Mouse (Mus musculus): Measurements from ENCODE around the gene Lgr4. TPM values are rescaled to one million over a fixed set of nuclear protein-coding genes. Genes with fewer than 3 reads are reported as not detected.

Lgr4 gene
- polyA plus RNA-seq, 1 experiment from 2014 or later, result 6.8 TPM

DNA sequence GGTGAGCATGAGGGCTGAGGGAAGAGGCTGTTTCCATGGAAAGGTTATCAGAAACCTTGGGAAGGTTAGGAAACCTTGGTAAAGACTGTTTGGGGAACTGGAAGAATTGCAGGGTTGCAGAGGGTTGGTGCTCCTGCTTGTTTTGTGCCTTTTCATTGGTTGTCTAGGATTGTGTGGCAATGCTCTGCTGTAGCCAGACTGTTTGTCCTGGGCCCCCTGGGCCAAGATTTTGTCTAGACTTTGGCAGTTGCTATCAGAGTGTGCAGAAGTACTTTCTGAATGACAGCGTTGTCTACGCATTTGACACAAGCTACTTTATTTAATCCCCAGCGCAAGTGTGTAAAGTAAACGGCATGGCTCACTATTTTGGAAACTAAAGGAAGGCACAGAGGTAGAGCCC, 33.6 kb downstream of the Lgr4 start:
- no peaks in the 10 kb centered on the region for H3K36me3 ChIP-seq (ENCODE audit: control insufficient read depth, insufficient read depth, low read length)
- no peak overlapping the region for H3K4me2 ChIP-seq (ENCODE audit: low read length)
- no peaks in the 10 kb centered on the region; the same call in 1 of the 2 replicates for H3K27me3 ChIP-seq (ENCODE audit: control insufficient read depth, insufficient read depth, low read depth, low read length)
- ATAC-seq, result no peak
- no peaks in the 10 kb centered on the region for H3K9me3 ChIP-seq (replicated peaks; ENCODE audit: control insufficient read depth, low read length, poor library complexity, severe bottlenecking)
- no peak overlapping the region for H3K27ac ChIP-seq (ENCODE audit: low read length)
- no peak overlapping the region for H3K4me3 ChIP-seq (ENCODE audit: low read depth, low read length)
- no peak overlapping the region for H3K9ac ChIP-seq (ENCODE audit: low read depth, low read length)
- 71% methylated on average over 4 of the region's 4 CpGs for WGBS
- H3K4me1 ChIP-seq (ENCODE audit: control insufficient read depth, insufficient read depth, low read length), result peaks cover 8% of the 10 kb centered on the region

GRCm38 (mm10) chr2:109953048-109953717, 35.7 kb downstream of the Lgr4 start:
- peak; percentile 80 for ATAC-seq
- Histone ChIP-seq H3K4me1 (ENCODE audit: control insufficient read depth, insufficient read depth, low read length) (peaks cover 8% of the 10 kb centered on the region), H3K27me3 (ENCODE audit: control insufficient read depth, insufficient read depth, low read depth, low read length) (no peaks in the 10 kb centered on the region; the same call in 1 of the 2 replicates), H3K36me3 (ENCODE audit: control insufficient read depth, insufficient read depth, low read length) (no peaks in the 10 kb centered on the region), H3K27ac (ENCODE audit: low read length) (no peak overlapping the region), H3K9me3 (replicated peaks; ENCODE audit: control insufficient read depth, low read length, poor library complexity, severe bottlenecking) (no peaks in the 10 kb centered on the region), H3K4me3 (ENCODE audit: low read depth, low read length) (no peak overlapping the region), H3K4me2 (ENCODE audit: low read length) (no peak overlapping the region), H3K9ac (ENCODE audit: low read depth, low read length) (no peak overlapping the region)
- 56% methylated on average over 10 of the region's 10 CpGs for WGBS

DNA sequence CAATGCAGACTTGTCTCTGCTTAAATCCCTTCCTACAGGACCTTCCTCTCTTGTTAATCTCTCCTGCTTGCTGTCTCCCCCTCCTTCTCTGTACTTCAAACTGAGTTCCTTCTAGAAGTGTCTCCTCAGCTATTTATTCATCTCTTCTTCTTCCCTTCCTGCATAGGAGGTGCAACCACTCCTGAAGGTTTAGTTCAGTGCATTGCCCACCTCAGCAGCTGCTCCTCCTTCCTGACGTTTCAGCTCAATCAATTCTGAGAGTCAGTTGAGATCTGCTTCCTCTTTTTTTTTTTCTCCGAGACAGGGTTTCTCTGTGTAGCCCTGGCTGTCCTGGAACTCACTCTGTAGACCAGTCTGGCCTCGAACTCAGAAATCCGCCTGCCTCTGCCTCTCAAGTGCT, 36.4 kb downstream of the Lgr4 start:
- Histone ChIP-seq H3K27me3 (ENCODE audit: control insufficient read depth, insufficient read depth, low read depth, low read length) (no peaks in the 10 kb centered on the region; the same call in 1 of the 2 replicates), H3K36me3 (ENCODE audit: control insufficient read depth, insufficient read depth, low read length) (no peaks in the 10 kb centered on the region), H3K4me1 (ENCODE audit: control insufficient read depth, insufficient read depth, low read length) (peaks cover 8% of the 10 kb centered on the region), H3K27ac (ENCODE audit: low read length) (no peak overlapping the region), H3K9me3 (replicated peaks; ENCODE audit: control insufficient read depth, low read length, poor library complexity, severe bottlenecking) (no peaks in the 10 kb centered on the region), H3K4me3 (ENCODE audit: low read depth, low read length) (no peak overlapping the region), H3K4me2 (ENCODE audit: low read length) (no peak overlapping the region), H3K9ac (ENCODE audit: low read depth, low read length) (no peak overlapping the region)
- ATAC-seq, result no peak
- WGBS, result 74% methylated on average over 4 of the region's 4 CpGs

DNA sequence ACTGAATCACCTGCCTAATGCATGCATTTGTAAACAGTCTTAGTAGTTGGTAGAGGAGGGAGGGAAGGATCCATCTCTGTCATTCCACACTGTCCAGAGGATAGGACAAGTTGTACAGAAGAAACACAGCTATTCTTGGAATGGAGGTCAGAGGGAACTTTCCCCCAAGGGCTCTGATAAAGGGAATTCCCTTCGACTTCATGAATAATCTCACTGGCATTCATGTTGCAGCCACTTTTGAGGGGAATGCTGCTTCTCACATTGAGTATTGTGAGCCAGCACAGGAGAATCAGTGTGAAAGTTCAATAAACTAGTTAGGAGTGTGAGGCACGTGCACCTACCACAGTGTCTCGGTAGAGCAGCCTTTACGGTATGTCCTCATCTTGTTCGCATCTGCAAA, 37.6 kb downstream of the Lgr4 start:
- Histone ChIP-seq H3K27ac (ENCODE audit: low read length) (no peak overlapping the region), H3K4me1 (ENCODE audit: control insufficient read depth, insufficient read depth, low read length) (peaks cover 12% of the 10 kb centered on the region), H3K36me3 (ENCODE audit: control insufficient read depth, insufficient read depth, low read length) (no peaks in the 10 kb centered on the region), H3K9ac (ENCODE audit: low read depth, low read length) (no peak overlapping the region), H3K9me3 (replicated peaks; ENCODE audit: control insufficient read depth, low read length, poor library complexity, severe bottlenecking) (no peaks in the 10 kb centered on the region), H3K27me3 (ENCODE audit: control insufficient read depth, insufficient read depth, low read depth, low read length) (no peaks in the 10 kb centered on the region; the same call in 1 of the 2 replicates), H3K4me3 (ENCODE audit: low read depth, low read length) (no peak overlapping the region), H3K4me2 (ENCODE audit: low read length) (no peak overlapping the region)
- WGBS, result 65% methylated on average over 5 of the region's 5 CpGs
- no peak for ATAC-seq

DNA sequence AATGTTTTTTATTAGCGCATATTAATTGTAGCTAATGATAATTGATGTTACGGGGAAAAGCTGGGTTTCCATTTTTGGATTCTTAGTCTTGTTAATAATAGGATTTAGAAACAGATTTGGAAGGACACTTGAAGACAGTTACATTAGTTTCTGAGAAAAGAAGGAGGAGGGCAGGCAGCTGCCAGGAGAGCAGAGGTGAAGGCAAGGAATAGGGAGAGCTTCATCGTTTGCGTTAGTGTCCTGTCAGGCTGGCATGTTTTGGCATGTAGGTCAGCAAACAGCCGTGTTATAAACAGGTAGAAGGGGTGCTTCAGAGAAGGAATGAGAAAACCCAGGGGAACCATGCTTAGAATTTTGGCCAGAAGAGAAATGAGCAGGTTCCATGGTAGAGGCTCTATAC, 38.5 kb downstream of the Lgr4 start:
- Histone ChIP-seq H3K4me2 (ENCODE audit: low read length) (no peak overlapping the region), H3K27ac (ENCODE audit: low read length) (no peak overlapping the region), H3K4me1 (ENCODE audit: control insufficient read depth, insufficient read depth, low read length) (peaks cover 18% of the 10 kb centered on the region), H3K36me3 (ENCODE audit: control insufficient read depth, insufficient read depth, low read length) (no peaks in the 10 kb centered on the region), H3K9ac (ENCODE audit: low read depth, low read length) (no peak overlapping the region), H3K27me3 (ENCODE audit: control insufficient read depth, insufficient read depth, low read depth, low read length) (no peaks in the 10 kb centered on the region; the same call in 1 of the 2 replicates), H3K9me3 (replicated peaks; ENCODE audit: control insufficient read depth, low read length, poor library complexity, severe bottlenecking) (no peaks in the 10 kb centered on the region), H3K4me3 (ENCODE audit: low read depth, low read length) (no peak overlapping the region)
- ATAC-seq, result no peak
- 84% methylated on average over 5 of the region's 5 CpGs for WGBS

DNA sequence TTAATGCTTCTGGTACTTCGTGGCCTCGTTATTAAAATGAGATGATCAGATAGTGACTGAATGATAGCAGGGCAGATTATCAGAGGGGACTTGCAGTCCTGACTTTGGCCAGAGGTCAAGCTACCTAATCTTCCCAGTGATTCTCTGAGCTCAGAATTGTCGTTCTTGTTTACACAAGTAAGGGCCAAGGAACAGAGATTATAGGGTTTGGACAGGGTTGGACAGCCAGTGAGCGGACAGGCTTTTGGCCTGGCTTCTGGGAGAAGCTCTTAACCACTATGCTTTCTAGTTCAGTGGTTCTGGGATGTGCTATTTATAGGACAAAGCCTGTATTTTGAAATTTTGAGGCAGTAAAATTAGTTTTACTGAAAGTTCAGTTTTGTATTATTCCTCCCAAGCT, 39.3 kb downstream of the Lgr4 start:
- 71% methylated on average over 4 of the region's 4 CpGs for WGBS

DNA sequence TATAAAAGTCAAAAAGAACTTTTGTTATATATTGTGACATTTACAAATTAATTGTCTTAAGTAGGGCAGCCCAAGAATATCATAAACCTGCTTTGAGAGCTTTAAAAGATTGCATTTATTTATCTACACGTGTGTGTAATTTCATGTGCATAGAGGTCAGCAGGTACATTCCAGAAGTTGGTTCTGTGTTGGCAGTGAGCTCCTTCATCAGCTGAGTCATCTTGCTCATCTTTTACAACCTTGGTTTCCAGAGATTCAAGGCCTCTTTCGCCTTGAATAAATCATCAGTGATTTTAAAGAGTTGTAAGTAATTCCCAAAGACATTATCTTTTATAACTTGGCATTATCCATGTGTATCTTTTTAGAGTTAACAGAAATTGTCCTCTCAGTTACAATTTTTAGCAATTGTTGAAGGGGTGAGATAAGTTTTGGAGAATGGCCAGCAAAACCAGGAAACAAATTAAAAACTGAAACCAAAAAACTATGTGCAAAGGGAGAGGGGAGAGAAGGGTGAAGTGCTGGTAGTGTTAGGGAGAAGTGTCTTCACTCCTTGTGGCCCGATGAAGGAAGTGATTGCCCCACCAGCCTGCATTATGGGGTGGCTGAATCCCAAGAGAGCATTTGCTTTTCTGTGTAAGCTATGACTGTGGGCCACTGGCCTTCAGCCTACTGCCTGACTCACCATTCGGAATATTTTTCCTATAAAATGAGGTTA, 41.4 kb downstream of the Lgr4 start:
- WGBS, result 88% methylated on average over 4 of the region's 4 CpGs
- no peaks in the 10 kb centered on the region for H3K27me3 ChIP-seq (ENCODE audit: control insufficient read depth, insufficient read depth, low read depth, low read length)
- H3K4me2 ChIP-seq (ENCODE audit: low read length), result no peak overlapping the region

More for the DNA sequence above, 39.3 kb downstream of the Lgr4 start:
- Histone ChIP-seq H3K27ac (ENCODE audit: low read length) (no peak overlapping the region), H3K4me1 (ENCODE audit: control insufficient read depth, insufficient read depth, low read length) (peaks cover 19% of the 10 kb centered on the region), H3K9ac (ENCODE audit: low read depth, low read length) (no peak overlapping the region), H3K9me3 (replicated peaks; ENCODE audit: control insufficient read depth, low read length, poor library complexity, severe bottlenecking) (no peaks in the 10 kb centered on the region), H3K27me3 (ENCODE audit: control insufficient read depth, insufficient read depth, low read depth, low read length) (no peaks in the 10 kb centered on the region; the same call in 1 of the 2 replicates), H3K4me2 (ENCODE audit: low read length) (no peak overlapping the region), H3K36me3 (ENCODE audit: control insufficient read depth, insufficient read depth, low read length) (no peaks in the 10 kb centered on the region), H3K4me3 (ENCODE audit: low read depth, low read length) (no peak overlapping the region)
- ATAC-seq, result no peak

GRCm38 (mm10) chr2:109959407-109960075, 42.1 kb downstream of the Lgr4 start:
- 20% methylated on average over 11 of the region's 11 CpGs for WGBS
- H3K27ac ChIP-seq (ENCODE audit: low read length), result no peak overlapping the region
- H3K4me3 ChIP-seq (ENCODE audit: low read depth, low read length), result no peak overlapping the region
- no peaks in the 10 kb centered on the region for H3K9me3 ChIP-seq (replicated peaks; ENCODE audit: control insufficient read depth, low read length, poor library complexity, severe bottlenecking)
- no peak overlapping the region for H3K9ac ChIP-seq (ENCODE audit: low read depth, low read length)
- peaks cover 14% of the 10 kb centered on the region for H3K4me1 ChIP-seq (ENCODE audit: control insufficient read depth, insufficient read depth, low read length)
- no peaks in the 10 kb centered on the region for H3K36me3 ChIP-seq (ENCODE audit: control insufficient read depth, insufficient read depth, low read length)
- no peaks in the 10 kb centered on the region for H3K27me3 ChIP-seq (ENCODE audit: control insufficient read depth, insufficient read depth, low read depth, low read length)
- 0 out of 2 replicates have a peak overlapping the region, but pooled peaks have one; percentile 14 for H3K4me2 ChIP-seq (ENCODE audit: low read length)
- ATAC-seq, result 0 out of 2 replicates have a peak, but pooled peaks have one; percentile 47

More for the DNA sequence above, 41.4 kb downstream of the Lgr4 start:
- Histone ChIP-seq H3K4me1 (ENCODE audit: control insufficient read depth, insufficient read depth, low read length) (peaks cover 14% of the 10 kb centered on the region), H3K9ac (ENCODE audit: low read depth, low read length) (no peak overlapping the region), H3K9me3 (replicated peaks; ENCODE audit: control insufficient read depth, low read length, poor library complexity, severe bottlenecking) (no peaks in the 10 kb centered on the region), H3K27ac (ENCODE audit: low read length) (no peak overlapping the region), H3K4me3 (ENCODE audit: low read depth, low read length) (no peak overlapping the region), H3K36me3 (ENCODE audit: control insufficient read depth, insufficient read depth, low read length) (no peaks in the 10 kb centered on the region)
- ATAC-seq, result no peak

DNA sequence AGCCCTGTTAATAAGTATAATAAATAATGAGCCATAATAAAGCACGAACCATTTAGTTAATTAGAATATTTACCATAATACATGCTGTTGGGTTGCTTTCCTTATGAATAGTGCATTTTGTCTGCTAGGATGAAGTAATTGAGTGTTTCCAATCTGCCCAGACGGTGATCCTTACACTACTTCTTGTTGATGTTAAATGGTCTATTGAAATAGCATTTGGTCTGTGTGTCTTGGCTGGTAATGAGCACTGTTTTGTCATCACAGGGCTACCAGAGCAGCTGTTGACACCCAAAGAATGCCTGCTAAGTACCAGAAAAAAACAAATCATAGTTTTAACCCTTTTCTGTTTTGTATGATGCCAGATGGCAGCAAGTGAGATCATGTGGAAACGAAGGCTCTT, 42.8 kb downstream of the Lgr4 start:
- Histone ChIP-seq H3K9me3 (replicated peaks; ENCODE audit: control insufficient read depth, low read length, poor library complexity, severe bottlenecking) (no peaks in the 10 kb centered on the region), H3K9ac (ENCODE audit: low read depth, low read length) (no peak overlapping the region), H3K27me3 (ENCODE audit: control insufficient read depth, insufficient read depth, low read depth, low read length) (no peaks in the 10 kb centered on the region), H3K4me2 (ENCODE audit: low read length) (no peak overlapping the region), H3K4me1 (ENCODE audit: control insufficient read depth, insufficient read depth, low read length) (peaks cover 11% of the 10 kb centered on the region), H3K4me3 (ENCODE audit: low read depth, low read length) (no peak overlapping the region), H3K27ac (ENCODE audit: low read length) (no peak overlapping the region), H3K36me3 (ENCODE audit: control insufficient read depth, insufficient read depth, low read length) (no peaks in the 10 kb centered on the region)
- ATAC-seq, result no peak
- WGBS, result 14% methylated on average over 3 of the region's 3 CpGs
